Mouse (Mus musculus): Measurements from ENCODE around the gene Prkn. TPM values are rescaled to one million over a fixed set of nuclear protein-coding genes. Genes with fewer than 3 reads are reported as not detected.

Gene Prkn
- polyA plus RNA-seq, 1 experiment from 2014 or later = 2.3 TPM

GRCm38 (mm10) chr17:12104245-12104644 lies 1264.1 kb downstream of the Prkn start:
- Histone ChIP-seq H3K36me3 (ENCODE audit: control insufficient read depth, insufficient read depth, low read length) (no peaks in the 10 kb centered on the region), H3K9me3 (ENCODE audit: control insufficient read depth, low read length) (no peaks in the 10 kb centered on the region), H3K4me3 (ENCODE audit: low read depth, low read length) (no peak overlapping the region), H3K9ac (ENCODE audit: low read length) (no peak overlapping the region), H3K27ac (replicated peaks) (no peak overlapping the region), H3K27me3 (ENCODE audit: control insufficient read depth, insufficient read depth, low read length) (no peaks in the 10 kb centered on the region), H3K4me1 (replicated peaks; ENCODE audit: control insufficient read depth, insufficient read depth) (no peaks in the 10 kb centered on the region), H3K4me2 (replicated peaks; ENCODE audit: low read depth) (no peak overlapping the region)
- WGBS = 65% methylated on average over 7 of the region's 7 CpGs
- ATAC-seq (ENCODE audit: low FRiP score, low TSS enrichment) (no peak), DNase-seq (ENCODE audit: low spot score) (no peak)
- TF ChIP-seq CTCF (IDR thresholded peaks at IDR 0.05; ENCODE audit: low read depth) (no peak), EP300 (optimal IDR thresholded peaks at IDR 0.05) (no peak)

- ATAC-seq (ENCODE audit: low FRiP score, low TSS enrichment) = no peak
These were observed 1264.5 kb downstream of the Prkn start for GRCm38 (mm10) chr17:12104690-12105089.

GRCm38 (mm10) chr17:12106255-12106654 lies 1266.1 kb downstream of the Prkn start:
- H3K36me3 ChIP-seq (ENCODE audit: control insufficient read depth, insufficient read depth, low read length) = no peaks in the 10 kb centered on the region
- no peak overlapping the region for H3K4me2 ChIP-seq (replicated peaks; ENCODE audit: low read depth)
- no peaks in the 10 kb centered on the region for H3K27me3 ChIP-seq (ENCODE audit: control insufficient read depth, insufficient read depth, low read length)
- H3K4me1 ChIP-seq (replicated peaks; ENCODE audit: control insufficient read depth, insufficient read depth) = no peaks in the 10 kb centered on the region
- no peak overlapping the region for H3K4me3 ChIP-seq (ENCODE audit: low read depth, low read length)
- TF ChIP-seq EP300 (optimal IDR thresholded peaks at IDR 0.05) = no peak
- ATAC-seq (ENCODE audit: low FRiP score, low TSS enrichment) = no peak
- WGBS = 54% methylated on average over 4 of the region's 4 CpGs
- H3K27ac ChIP-seq (replicated peaks) = no peak overlapping the region
- no peak overlapping the region for H3K9ac ChIP-seq (ENCODE audit: low read length)
- H3K9me3 ChIP-seq (ENCODE audit: control insufficient read depth, low read length) = no peaks in the 10 kb centered on the region
- no peak for DNase-seq (ENCODE audit: low spot score)

More at GRCm38 (mm10) chr17:12104690-12105089, 1264.5 kb downstream of the Prkn start:
- TF ChIP-seq EP300 (optimal IDR thresholded peaks at IDR 0.05) = no peak
- no peak for TF ChIP-seq CTCF (IDR thresholded peaks at IDR 0.05; ENCODE audit: low read depth)
- H3K9me3 ChIP-seq (ENCODE audit: control insufficient read depth, low read length) = no peaks in the 10 kb centered on the region
- no peaks in the 10 kb centered on the region for H3K27me3 ChIP-seq (ENCODE audit: control insufficient read depth, insufficient read depth, low read length)
- H3K4me3 ChIP-seq (ENCODE audit: low read depth, low read length) = no peak overlapping the region
- WGBS = 83% methylated on average over 6 of the region's 6 CpGs
- no peak overlapping the region for H3K9ac ChIP-seq (ENCODE audit: low read length)
- DNase-seq (ENCODE audit: low spot score) = no peak
- no peak overlapping the region for H3K4me2 ChIP-seq (replicated peaks; ENCODE audit: low read depth)
- no peaks in the 10 kb centered on the region for H3K4me1 ChIP-seq (replicated peaks; ENCODE audit: control insufficient read depth, insufficient read depth)
- H3K27ac ChIP-seq (replicated peaks) = no peak overlapping the region
- no peaks in the 10 kb centered on the region for H3K36me3 ChIP-seq (ENCODE audit: control insufficient read depth, insufficient read depth, low read length)

Other genes with a start within 250 kb of the Prkn start
- gene Pacrg, start 73 bp upstream of the Prkn start, polyA plus RNA-seq (2015; fragmentation: Nextera tagmentation; extraction: Ambion mirVana) = 0.89 and 1.2 TPM in 2 replicates